Comparison of ENCODE assay signal across 8 mouse cellular contexts in genomic region chr8:84592015-84592662, GRCm38 (mm10).
DNase-seq lines count a peak whose midpoint lies in the region; ATAC-seq lines count a peak whose summit lies in the region.

No protein-coding gene starts in this region.

- no peaks in the 10 kb centered on the region for H3K36me3 ChIP-seq in kidney, embryonic 15.5 days
- H3K36me3 ChIP-seq in midbrain, embryonic 14.5 days (ENCODE audit: control insufficient read depth, insufficient read depth, low read length): peaks cover 21% of the 10 kb centered on the region

- H3K27me3 ChIP-seq in kidney, embryonic 15.5 days: no peaks in the 10 kb centered on the region; the same call in 1 of the 2 replicates
- H3K27me3 ChIP-seq in midbrain, embryonic 14.5 days (ENCODE audit: control insufficient read depth, insufficient read depth, low read length): no peaks in the 10 kb centered on the region

- H3K27ac ChIP-seq in kidney, embryonic 15.5 days: no peak overlapping the region
- no peak overlapping the region for H3K27ac ChIP-seq in midbrain, embryonic 14.5 days (replicated peaks; ENCODE audit: low read depth, low read length)

- H3K9ac ChIP-seq in kidney, embryonic 15.5 days: no peak overlapping the region
- no peak overlapping the region for H3K9ac ChIP-seq in midbrain, embryonic 14.5 days (replicated peaks; ENCODE audit: low read length)

- ATAC-seq in kidney, embryonic 15.5 days (replicated peaks; ENCODE audit: low FRiP score): no peak; the same call in 1 of the 2 replicates
- ATAC-seq in frontal cortex, adult (ENCODE audit: low TSS enrichment): peak; percentile 35; the same call in 1 of the 2 replicates
- ATAC-seq in inflammation-experienced regulatory T-cells, adult 6 months: peak; percentile 65
- ATAC-seq in midbrain, embryonic 14.5 days (ENCODE audit: low FRiP score, low TSS enrichment): no peak

- H3K9me3 ChIP-seq in kidney, embryonic 15.5 days (replicated peaks): no peaks in the 10 kb centered on the region
- H3K9me3 ChIP-seq in midbrain, embryonic 14.5 days (ENCODE audit: control insufficient read depth, low read length): no peaks in the 10 kb centered on the region

- 0 out of 2 replicates have a peak, but pooled peaks cover 3% of the 10 kb centered on the region for H3K4me1 ChIP-seq in kidney, embryonic 15.5 days
- H3K4me1 ChIP-seq in midbrain, embryonic 14.5 days (ENCODE audit: control insufficient read depth, insufficient read depth, low read length): no peaks in the 10 kb centered on the region

- DNase-seq in kidney, adult 11 months: peak; percentile 44
- peak; percentile 87 for DNase-seq in cerebellum, adult 9-10 months
- DNase-seq in left cerebral cortex, postnatal 14 days (ENCODE audit: low spot score in 2 of 2): peak; percentile 80 to 82
- peak; percentile 84 for DNase-seq in midbrain, embryonic 14.5 days
- peak; percentile 52 to 63 for DNase-seq in spleen, postnatal 36 days (ENCODE audit: low spot score in 2 of 2)

- H3K4me3 ChIP-seq in kidney, embryonic 15.5 days (replicated peaks): no peak overlapping the region
- H3K4me3 ChIP-seq in midbrain, embryonic 14.5 days (replicated peaks; ENCODE audit: low read depth, low read length): no peak overlapping the region

- H3K4me2 ChIP-seq in kidney, embryonic 15.5 days: no peak overlapping the region
- no peak overlapping the region for H3K4me2 ChIP-seq in midbrain, embryonic 14.5 days (ENCODE audit: low read length)

- WGBS in kidney, embryonic 15.5 days: 29% methylated on average over 15 of the region's 15 CpGs
- 23% methylated on average over 15 of the region's 15 CpGs for WGBS in midbrain, embryonic 14.5 days

- intact Hi-C loops in left cerebral cortex, postnatal 14 days (cut with DNase I): loop anchor here (5.0 kb wide), 1 partner anchor 220 kb away; no protein-coding TSS in a partner anchor

Comparison
In these comparisons a context has a peak if more than half of its experiments do, and no peak if none do; other contexts are left out.
1. ATAC-seq: peak in frontal cortex, adult (single experiment) and inflammation-experienced regulatory T-cells, adult 6 months (single experiment); none in kidney, embryonic 15.5 days (single experiment) and midbrain, embryonic 14.5 days (single experiment).
2. Peak in every context shown above with its lines, with median percentiles within 50 percentile points of each other: DNase-seq.